Mouse (Mus musculus): ENCODE data around the gene Dnajb7. TPM values are rescaled to one million over a fixed set of nuclear protein-coding genes. Genes with fewer than 3 reads are reported as not detected.
A peak's percentile ranks its signal among the peaks of the same experiment; 100 is the strongest.

Dnajb7 gene
- total RNA-seq (2021): not detected
- long read RNA-seq, experiment 1: 0 reads
- long read RNA-seq, experiment 2: 0 reads

DNA sequence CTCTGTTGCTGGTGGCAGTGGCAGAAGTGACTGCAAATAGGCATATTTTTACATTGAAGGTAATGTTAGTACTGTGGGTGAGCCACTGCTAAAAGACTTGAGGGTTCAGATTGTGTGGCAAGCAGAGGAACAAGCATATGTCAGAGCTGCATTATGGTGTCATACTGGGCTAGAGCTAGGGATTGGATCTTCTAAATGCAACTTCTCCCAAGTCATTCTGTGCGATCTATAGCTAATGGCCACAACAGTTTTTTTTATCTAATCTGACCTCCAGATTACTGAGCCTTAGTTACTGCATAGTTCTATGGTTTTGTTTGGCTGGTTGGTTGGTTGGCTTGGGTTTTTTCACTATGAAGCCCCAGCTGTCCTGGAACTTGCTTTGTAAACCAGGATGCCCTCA, at the start of gene Dnajb7:
Gene Dnajb7 (minus strand): TSS at position 101 of the 400 bp plus-strand sequence.
- no peak for DNase-seq

DNA sequence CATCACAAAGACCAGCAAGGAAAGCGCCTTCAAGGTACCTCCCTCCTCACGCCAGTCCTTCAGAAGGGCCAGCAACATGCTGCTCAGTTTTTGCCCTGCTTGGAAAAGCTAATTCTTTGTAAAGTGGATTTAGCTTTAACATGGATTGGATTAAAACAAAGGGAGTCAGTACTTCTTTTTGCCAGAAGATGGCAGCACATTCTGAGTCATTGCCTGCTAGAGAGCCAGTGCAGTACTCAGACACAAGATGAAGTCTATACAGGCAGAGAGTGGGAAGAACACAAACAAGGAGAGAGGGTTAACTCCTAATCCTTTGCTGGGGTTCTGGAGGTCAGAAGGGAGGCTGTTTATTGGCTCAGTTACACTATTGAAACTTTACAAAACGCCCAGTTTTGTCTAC, 40.4 kb upstream of the Dnajb7 start:
- no peak for DNase-seq

DNA sequence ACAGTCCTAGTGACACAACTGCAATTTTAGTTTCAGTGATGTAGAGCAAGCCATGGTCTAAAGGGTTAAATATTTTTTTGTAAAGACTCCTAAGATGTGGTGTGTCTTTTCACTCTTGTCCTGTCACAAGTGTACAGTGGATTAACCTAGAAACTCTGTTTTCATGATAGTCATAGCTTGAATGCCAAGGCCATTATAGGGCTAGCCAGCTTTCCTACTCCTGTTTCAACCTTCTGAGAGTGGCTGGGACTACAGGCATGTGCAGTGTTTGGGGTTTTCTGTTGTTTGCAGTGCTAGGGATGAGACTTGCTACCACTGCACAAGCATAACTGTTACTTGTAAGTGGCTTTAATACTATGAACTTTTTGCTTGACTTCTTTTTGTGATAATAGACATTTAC, 31.1 kb upstream of the Dnajb7 start:
- no peak for DNase-seq

- DNase-seq: no peak
Measured at GRCm38 (mm10) chr15:81438345-81438744, 30.2 kb upstream of the Dnajb7 start.

GRCm38 (mm10) chr15:81431195-81431594, 23.1 kb upstream of the Dnajb7 start:
- DNase-seq: no peak

DNA sequence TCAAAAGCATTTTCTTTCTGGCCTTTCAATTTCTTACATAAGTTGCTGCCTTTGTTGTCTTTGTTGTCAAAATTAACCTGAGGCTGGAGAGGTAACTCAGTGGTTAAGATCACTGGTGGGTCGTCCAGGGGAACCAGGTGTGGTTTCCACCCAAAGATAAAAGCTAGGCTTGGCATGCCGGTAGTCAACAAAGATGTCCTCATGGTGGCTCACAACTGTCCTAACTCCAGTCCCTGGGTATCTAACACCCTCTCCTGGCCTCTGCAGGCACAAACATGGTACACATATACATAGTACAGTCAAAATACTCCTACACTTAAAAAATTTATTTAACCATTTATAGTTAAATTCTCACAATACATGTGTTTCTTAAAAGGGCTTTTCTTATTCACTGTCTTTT, 19.8 kb upstream of the Dnajb7 start:
- no peak for DNase-seq

DNA sequence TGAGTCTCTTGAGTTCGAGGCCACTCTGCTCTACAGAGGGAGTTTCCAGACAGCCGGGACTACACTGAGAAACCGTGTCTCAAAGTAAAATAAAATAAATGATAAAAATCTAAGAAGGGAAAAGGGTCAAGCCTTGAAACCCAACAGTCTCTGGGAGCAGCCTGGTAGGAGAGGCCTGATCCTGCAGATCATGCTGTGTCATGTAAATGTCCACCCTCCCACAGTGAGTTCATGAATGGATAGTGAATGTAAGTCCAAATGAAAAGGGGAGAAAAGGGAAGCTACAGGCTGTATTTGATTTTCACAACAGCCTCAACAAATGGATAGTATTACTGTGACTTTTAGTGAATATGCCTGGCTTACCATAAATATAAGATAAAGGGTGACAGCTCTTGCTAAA, 17.2 kb upstream of the Dnajb7 start:
- no peak for DNase-seq

GRCm38 (mm10) chr15:81422156-81422681, 14.1 kb upstream of the Dnajb7 start:
- no peak for DNase-seq

- no peak for DNase-seq
Measured at GRCm38 (mm10) chr15:81421454-81421853, 13.4 kb upstream of the Dnajb7 start.

GRCm38 (mm10) chr15:81418065-81418464, 10.0 kb upstream of the Dnajb7 start:
- no peak for DNase-seq

- DNase-seq: peak; percentile 63
Measured at GRCm38 (mm10) chr15:81416763-81417310, 8.7 kb upstream of the Dnajb7 start.

DNA sequence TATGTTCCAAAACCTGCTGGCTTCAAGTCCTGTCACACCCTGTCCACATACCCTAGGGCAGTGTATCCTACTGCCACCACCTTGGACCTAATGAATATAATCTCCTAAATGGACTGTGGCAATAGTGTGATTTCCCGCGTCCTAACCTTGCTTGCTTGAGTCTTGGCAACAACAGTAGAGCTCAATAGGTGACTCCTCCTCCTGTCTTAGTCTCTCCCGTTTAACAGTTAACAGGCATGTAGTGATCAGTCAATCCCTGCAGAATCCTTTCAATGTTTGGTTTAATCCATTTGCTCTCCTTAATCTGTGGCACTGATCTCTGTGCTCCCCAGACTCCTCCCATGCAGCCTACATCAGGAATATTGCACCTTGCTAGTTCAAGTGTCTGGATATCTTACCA, 3.1 kb downstream of the Dnajb7 start:
- DNase-seq: no peak

- peak; percentile 96 for DNase-seq
Measured at GRCm38 (mm10) chr15:81399638-81400315, 8.3 kb downstream of the Dnajb7 start, which contains the start of the genes St13 and Xpnpep3. TSS of gene St13 (minus strand) at chr15:81400077. TSS of gene Xpnpep3 (plus strand) at chr15:81400138.

DNA sequence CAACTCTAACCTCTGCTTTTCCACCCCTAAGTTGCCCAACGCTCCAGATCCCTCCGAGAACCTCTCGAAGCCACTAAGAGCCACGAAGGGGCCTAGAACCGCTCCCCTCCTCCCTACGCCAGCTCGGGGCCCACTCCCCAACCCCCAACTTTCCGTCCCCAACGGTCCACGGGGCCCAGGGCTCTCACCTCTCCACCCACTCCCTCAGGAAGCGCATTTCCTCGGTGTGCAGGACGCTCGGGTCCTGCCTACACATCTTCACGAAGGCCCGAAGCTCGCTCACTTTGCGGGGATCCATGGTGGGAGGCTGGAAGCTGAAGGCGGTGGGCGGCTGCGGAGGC, 8.8 kb downstream of the Dnajb7 start:
- DNase-seq: no peak

GRCm38 (mm10) chr15:81398189-81398588, 9.9 kb downstream of the Dnajb7 start:
- no peak for DNase-seq

DNA sequence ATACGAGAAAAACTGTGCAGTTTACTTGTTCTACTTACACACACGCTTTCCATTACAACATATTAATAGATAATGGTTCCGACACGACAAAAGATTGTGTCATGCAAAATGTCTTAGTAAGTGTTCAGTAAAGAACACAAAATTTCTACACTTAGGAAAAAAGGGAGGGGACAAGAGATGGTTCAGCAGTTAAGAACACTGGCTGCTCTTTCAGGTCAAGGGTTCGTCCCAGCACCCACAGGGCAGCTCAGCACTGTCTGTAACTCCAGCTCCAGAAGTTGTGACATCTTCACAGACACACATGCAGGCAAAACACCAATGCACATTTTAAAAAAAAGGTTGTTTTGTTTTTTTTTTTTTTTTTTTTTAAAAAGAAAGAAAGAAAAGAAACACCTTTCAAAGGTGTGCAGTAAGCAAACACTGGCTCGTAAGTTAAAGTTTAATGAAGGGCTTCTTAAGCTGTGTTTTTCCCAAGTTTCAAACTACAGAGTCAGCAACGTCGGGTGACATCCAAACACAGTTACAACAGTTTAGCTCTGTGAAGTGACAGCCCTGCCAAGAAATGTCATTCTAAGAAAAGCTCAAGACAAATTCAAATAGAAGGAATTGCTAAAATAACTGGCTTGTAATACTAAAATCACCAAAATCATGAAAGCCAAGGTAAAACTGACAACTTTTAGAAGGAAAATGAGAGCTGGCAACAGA, 13.7 kb downstream of the Dnajb7 start:
- no peak for DNase-seq

- peak; percentile 13 for DNase-seq
Measured at GRCm38 (mm10) chr15:81392997-81393396, 15.1 kb downstream of the Dnajb7 start.

DNA sequence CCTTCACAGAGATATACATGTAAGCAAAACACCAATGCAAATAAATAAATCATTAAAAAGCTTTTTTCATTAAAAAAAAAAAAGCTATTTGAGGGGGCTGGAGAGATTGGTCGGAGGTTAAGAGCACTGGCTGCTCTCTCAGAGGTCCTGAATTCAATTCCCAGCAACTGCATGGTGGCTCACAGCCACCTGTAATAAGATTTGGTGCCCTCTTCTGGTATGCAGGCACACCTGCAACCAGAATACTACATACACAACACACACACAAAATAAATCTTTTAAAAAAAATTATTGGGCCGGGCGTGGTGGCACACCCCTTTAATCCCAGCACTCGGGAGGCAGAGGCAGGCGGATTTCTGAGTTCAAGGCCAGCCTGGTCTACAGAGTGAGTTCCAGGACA, 21.8 kb downstream of the Dnajb7 start:
- no peak for DNase-seq

DNA sequence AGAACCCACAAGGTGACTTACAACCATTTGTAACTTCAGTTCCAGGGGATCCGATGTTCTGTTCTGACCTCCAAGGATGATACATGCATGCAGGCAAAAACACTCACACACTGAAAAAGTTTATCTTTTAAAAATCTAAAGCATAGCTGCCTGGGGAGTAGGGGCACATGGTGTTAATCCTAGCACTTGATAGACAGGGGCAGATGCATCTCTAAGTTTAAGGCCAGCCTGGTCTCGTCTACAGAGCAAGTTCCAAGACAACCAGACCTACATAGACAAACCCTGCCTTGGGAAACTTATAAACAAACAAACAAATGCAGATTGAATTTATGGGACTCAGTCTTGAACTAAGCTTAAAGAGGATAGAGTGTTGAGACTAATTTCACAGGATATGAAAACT, 29.3 kb downstream of the Dnajb7 start:
- no peak for DNase-seq

- DNase-seq: no peak
Measured at GRCm38 (mm10) chr15:81374621-81375020, 33.5 kb downstream of the Dnajb7 start.

- DNase-seq: no peak
Measured at GRCm38 (mm10) chr15:81370356-81370755, 37.7 kb downstream of the Dnajb7 start.

- DNase-seq: no peak
Measured at GRCm38 (mm10) chr15:81368601-81369000, 39.5 kb downstream of the Dnajb7 start.

DNA sequence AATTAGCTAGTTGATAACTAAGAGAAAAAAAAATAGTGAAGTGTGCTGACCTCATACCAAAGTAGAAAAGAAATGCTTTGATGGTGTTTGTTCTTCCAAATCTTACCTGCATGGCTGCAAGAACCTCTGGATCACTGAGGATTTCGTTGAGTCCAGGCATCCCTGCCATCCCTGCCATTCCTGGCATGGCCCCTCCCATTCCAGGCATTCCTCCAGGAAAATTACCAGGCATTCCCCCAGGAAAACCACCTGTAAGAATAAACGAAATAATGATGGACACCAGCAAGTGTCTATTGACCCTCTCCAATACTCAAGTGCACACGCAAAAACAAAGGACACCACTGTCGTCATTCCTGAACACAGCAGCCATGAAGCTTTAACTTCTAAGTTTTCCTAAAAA, 41.9 kb downstream of the Dnajb7 start:
- DNase-seq: no peak

All from gastrocnemius, postnatal 25 days (tissue).